Comparison of ENCODE assay signal across 16 mouse cellular contexts in genomic region chr2:76534932-76535331, GRCm38 (mm10).
DNase-seq lines count a peak whose midpoint lies in the region; ATAC-seq and TF ChIP-seq lines count a peak whose summit lies in the region.
"Had no signal": no experiment of that assay in that cellular context is flagged by ENCODE, and none has a peak within 500 bp of the region (broad histone marks: within the 10 kb centered on the region; RNA-seq: fewer than 3 reads in every experiment).

No protein-coding gene starts in this region.

- TF ChIP-seq EP300 in lung, postnatal 0 days (IDR thresholded peaks at IDR 0.05) = no peak
- no peak for TF ChIP-seq EP300 in liver, postnatal 0 days (IDR thresholded peaks at IDR 0.05; ENCODE audit: low read depth)

- DNase-seq in embryonic facial prominence, embryonic 11.5 days (ENCODE audit: low spot score) = no peak
- no peak for DNase-seq in embryonic facial prominence, embryonic 10.5 days (ENCODE audit: low spot score)
- DNase-seq in lung, postnatal 0 days (ENCODE audit: low spot score) = peak; percentile 15
- no peak for DNase-seq in lung, postnatal 10 days
- DNase-seq in midbrain, postnatal 0 days (ENCODE audit: low spot score) = peak; percentile 17
- no peak for DNase-seq in liver, postnatal 0 days
- no peak for DNase-seq in spleen, postnatal 10 days (ENCODE audit: low spot score in 2 of 2)
- DNase-seq: cerebellum, adult 9-10 months; heart, adult 18-20 months; layer of hippocampus, postnatal 36 days; left cerebral cortex, postnatal 4 days; thymus, adult 2 months had no signal

- H3K9me3 ChIP-seq in embryonic facial prominence, embryonic 11.5 days (replicated peaks; ENCODE audit: control insufficient read depth, low read length) = no peaks in the 10 kb centered on the region
- H3K9me3 ChIP-seq in embryonic facial prominence, embryonic 10.5 days = no peaks in the 10 kb centered on the region
- H3K9me3 ChIP-seq in lung, postnatal 0 days (ENCODE audit: low read length) = no peaks in the 10 kb centered on the region
- H3K9me3 ChIP-seq in intestine, postnatal 0 days (ENCODE audit: control insufficient read depth) = no peaks in the 10 kb centered on the region
- no peaks in the 10 kb centered on the region for H3K9me3 ChIP-seq in midbrain, postnatal 0 days (ENCODE audit: low read length)
- H3K9me3 ChIP-seq in liver, postnatal 0 days (ENCODE audit: low read length) = no peaks in the 10 kb centered on the region
- H3K9me3 ChIP-seq: embryonic facial prominence, embryonic 12.5 days; kidney, embryonic 15.5 days had no signal

- 88% methylated on average over 7 of the region's 7 CpGs for WGBS in embryonic facial prominence, embryonic 11.5 days
- 86% methylated on average over 7 of the region's 7 CpGs for WGBS in embryonic facial prominence, embryonic 10.5 days
- 65% methylated on average over 7 of the region's 7 CpGs for WGBS in lung, postnatal 0 days
- 72% methylated on average over 7 of the region's 7 CpGs for WGBS in intestine, postnatal 0 days
- 43% methylated on average over 7 of the region's 7 CpGs for WGBS in midbrain, postnatal 0 days
- 72% methylated on average over 7 of the region's 7 CpGs for WGBS in liver, postnatal 0 days (ENCODE audit: insufficient replicate concordance)

- no peak for TF ChIP-seq CTCF in lung, postnatal 0 days (IDR thresholded peaks at IDR 0.05)
- no peak for TF ChIP-seq CTCF in intestine, postnatal 0 days (IDR thresholded peaks at IDR 0.05; ENCODE audit: low read depth)
- no peak for TF ChIP-seq CTCF in midbrain, postnatal 0 days (IDR thresholded peaks at IDR 0.05)
- no peak for TF ChIP-seq CTCF in liver, postnatal 0 days (IDR thresholded peaks at IDR 0.05; ENCODE audit: low read depth)

- H3K36me3 ChIP-seq in embryonic facial prominence, embryonic 11.5 days (replicated peaks; ENCODE audit: control insufficient read depth, insufficient read depth, low read depth, low read length) = no peaks in the 10 kb centered on the region
- H3K36me3 ChIP-seq in embryonic facial prominence, embryonic 10.5 days (replicated peaks) = no peaks in the 10 kb centered on the region
- no peaks in the 10 kb centered on the region for H3K36me3 ChIP-seq in lung, postnatal 0 days (ENCODE audit: insufficient read depth, low read length)
- no peaks in the 10 kb centered on the region for H3K36me3 ChIP-seq in intestine, postnatal 0 days (ENCODE audit: control insufficient read depth, insufficient read depth)
- H3K36me3 ChIP-seq in midbrain, postnatal 0 days (ENCODE audit: insufficient read depth, low read length) = no peaks in the 10 kb centered on the region
- H3K36me3 ChIP-seq in liver, postnatal 0 days (replicated peaks; ENCODE audit: insufficient read depth, low read length) = no peaks in the 10 kb centered on the region
- H3K36me3 ChIP-seq: embryonic facial prominence, embryonic 12.5 days; kidney, embryonic 15.5 days; liver, embryonic 12.5 days had no signal

- H3K27me3 ChIP-seq in embryonic facial prominence, embryonic 11.5 days (ENCODE audit: control insufficient read depth, insufficient read depth, low read length) = no peaks in the 10 kb centered on the region
- no peaks in the 10 kb centered on the region for H3K27me3 ChIP-seq in embryonic facial prominence, embryonic 10.5 days (replicated peaks; ENCODE audit: low read depth, poor library complexity, severe bottlenecking)
- no peaks in the 10 kb centered on the region for H3K27me3 ChIP-seq in lung, postnatal 0 days (replicated peaks; ENCODE audit: insufficient read depth, low read length)
- no peaks in the 10 kb centered on the region for H3K27me3 ChIP-seq in intestine, postnatal 0 days (replicated peaks; ENCODE audit: control insufficient read depth, insufficient read depth, low read length)
- H3K27me3 ChIP-seq in midbrain, postnatal 0 days (ENCODE audit: insufficient read depth, low read length) = no peaks in the 10 kb centered on the region
- H3K27me3 ChIP-seq in liver, postnatal 0 days (ENCODE audit: insufficient read depth, low read length) = no peaks in the 10 kb centered on the region
- H3K27me3 ChIP-seq: embryonic facial prominence, embryonic 12.5 days; kidney, embryonic 15.5 days; liver, embryonic 12.5 days had no signal

- H3K4me1 ChIP-seq in embryonic facial prominence, embryonic 11.5 days (ENCODE audit: control insufficient read depth, insufficient read depth, low read length) = no peaks in the 10 kb centered on the region
- peaks cover 38% of the 10 kb centered on the region for H3K4me1 ChIP-seq in embryonic facial prominence, embryonic 10.5 days
- no peaks in the 10 kb centered on the region for H3K4me1 ChIP-seq in lung, postnatal 0 days (ENCODE audit: insufficient read depth, low read depth, low read length)
- H3K4me1 ChIP-seq in intestine, postnatal 0 days (replicated peaks; ENCODE audit: control insufficient read depth, insufficient read depth, low read length) = no peaks in the 10 kb centered on the region
- H3K4me1 ChIP-seq in midbrain, postnatal 0 days (ENCODE audit: insufficient read depth, low read length) = peaks cover 8% of the 10 kb centered on the region; the same call in 1 of the 2 replicates
- no peaks in the 10 kb centered on the region for H3K4me1 ChIP-seq in liver, postnatal 0 days (ENCODE audit: insufficient read depth)
- H3K4me1 ChIP-seq: liver, embryonic 12.5 days had no signal

- no peak overlapping the region for H3K4me3 ChIP-seq in embryonic facial prominence, embryonic 11.5 days (ENCODE audit: low read depth, low read length)
- H3K4me3 ChIP-seq in embryonic facial prominence, embryonic 10.5 days = no peak overlapping the region
- H3K4me3 ChIP-seq in lung, postnatal 0 days (ENCODE audit: low read depth, low read length) = no peak overlapping the region
- H3K4me3 ChIP-seq in intestine, postnatal 0 days (ENCODE audit: low read depth, low read length) = no peak overlapping the region
- H3K4me3 ChIP-seq in midbrain, postnatal 0 days (ENCODE audit: low read depth, low read length) = no peak overlapping the region
- no peak overlapping the region for H3K4me3 ChIP-seq in liver, postnatal 0 days (ENCODE audit: low read depth, low read length)
- H3K4me3 ChIP-seq: embryonic facial prominence, embryonic 12.5 days; kidney, embryonic 15.5 days; liver, embryonic 12.5 days had no signal

- no peak overlapping the region for H3K27ac ChIP-seq in embryonic facial prominence, embryonic 11.5 days (replicated peaks; ENCODE audit: low read depth, low read length)
- no peak overlapping the region for H3K27ac ChIP-seq in embryonic facial prominence, embryonic 10.5 days (replicated peaks)
- no peak overlapping the region for H3K27ac ChIP-seq in lung, postnatal 0 days (ENCODE audit: low read length)
- H3K27ac ChIP-seq in intestine, postnatal 0 days (ENCODE audit: low read depth, low read length) = no peak overlapping the region
- no peak overlapping the region for H3K27ac ChIP-seq in midbrain, postnatal 0 days (ENCODE audit: low read depth, low read length)
- no peak overlapping the region for H3K27ac ChIP-seq in liver, postnatal 0 days (ENCODE audit: low read depth)
- H3K27ac ChIP-seq: embryonic facial prominence, embryonic 12.5 days; kidney, embryonic 15.5 days; liver, embryonic 12.5 days had no signal

- ATAC-seq in embryonic facial prominence, embryonic 11.5 days (replicated peaks; ENCODE audit: insufficient number of reproducible peaks, low FRiP score, low TSS enrichment, low read depth) = 0 out of 2 replicates have a peak, but pooled peaks have one; percentile 44
- peak; percentile 67 for ATAC-seq in lung, postnatal 0 days
- 0 out of 2 replicates have a peak, but pooled peaks have one; percentile 41 for ATAC-seq in intestine, postnatal 0 days
- ATAC-seq in midbrain, postnatal 0 days (ENCODE audit: low FRiP score) = no peak
- ATAC-seq in liver, postnatal 0 days = no peak
- ATAC-seq: liver, embryonic 12.5 days had no signal

- no peak overlapping the region for H3K4me2 ChIP-seq in embryonic facial prominence, embryonic 11.5 days (ENCODE audit: low read depth, low read length)
- H3K4me2 ChIP-seq in lung, postnatal 0 days (replicated peaks; ENCODE audit: low read depth, low read length) = no peak overlapping the region
- no peak overlapping the region for H3K4me2 ChIP-seq in intestine, postnatal 0 days (replicated peaks; ENCODE audit: low read depth)
- no peak overlapping the region for H3K4me2 ChIP-seq in midbrain, postnatal 0 days (ENCODE audit: low read depth, low read length, poor library complexity, severe bottlenecking)
- no peak overlapping the region for H3K4me2 ChIP-seq in liver, postnatal 0 days (ENCODE audit: low read depth, low read length)
- H3K4me2 ChIP-seq: embryonic facial prominence, embryonic 12.5 days; kidney, embryonic 15.5 days; liver, embryonic 12.5 days had no signal

- no peak overlapping the region for H3K9ac ChIP-seq in embryonic facial prominence, embryonic 11.5 days (replicated peaks; ENCODE audit: low read length)
- no peak overlapping the region for H3K9ac ChIP-seq in lung, postnatal 0 days (replicated peaks; ENCODE audit: low read depth)
- no peak overlapping the region for H3K9ac ChIP-seq in intestine, postnatal 0 days (ENCODE audit: low read depth, low read length)
- no peak overlapping the region for H3K9ac ChIP-seq in midbrain, postnatal 0 days (replicated peaks; ENCODE audit: low read length, poor library complexity, severe bottlenecking)
- H3K9ac ChIP-seq in liver, postnatal 0 days (replicated peaks) = no peak overlapping the region
- H3K9ac ChIP-seq: embryonic facial prominence, embryonic 12.5 days; kidney, embryonic 15.5 days; liver, embryonic 12.5 days had no signal

Comparison
In these comparisons a context has a peak if more than half of its experiments do, and no peak if none do; other contexts are left out.
1. DNase-seq: peak in lung, postnatal 0 days (single experiment) and midbrain, postnatal 0 days (single experiment); none in embryonic facial prominence, embryonic 11.5 days (single experiment), embryonic facial prominence, embryonic 10.5 days (single experiment), lung, postnatal 10 days (single experiment), liver, postnatal 0 days (single experiment) and spleen, postnatal 10 days (0 of 2).
2. ATAC-seq: peak in embryonic facial prominence, embryonic 11.5 days (single experiment), lung, postnatal 0 days (single experiment) and intestine, postnatal 0 days (single experiment); none in midbrain, postnatal 0 days (single experiment) and liver, postnatal 0 days (single experiment).